Mouse (Mus musculus) kidney, embryonic 16.5 days (tissue): ENCODE results near the gene Scnn1b. TPM values are rescaled to one million over a fixed set of nuclear protein-coding genes. Genes with fewer than 3 reads are reported as not detected.

Experiments
- ATAC-seq: fragments of 200-750 bp; cut with Nextera tagmentation; 2 replicates; pipeline ENCODE4 v1.8.0; 2017; ENCODE audit warnings: moderate TSS enrichment; ENCODE audit not compliant: low FRiP score, low TSS enrichment
- H3K27ac ChIP-seq: fragments of 300-500 bp; sonication (generic); 2 replicates; pipeline ENCODE4 v1.5.1; 2014; ENCODE audit warnings: low read length
- H3K27me3 ChIP-seq: fragments of 300-500 bp; sonication (generic); 2 replicates; pipeline ENCODE4 v1.6.1; 2014; ENCODE audit warnings: low read length, control low read depth, mixed read lengths; ENCODE audit not compliant: insufficient read depth
- H3K36me3 ChIP-seq: fragments of 300-500 bp; sonication (generic); 2 replicates; pipeline ENCODE4 v1.6.1; 2014; ENCODE audit warnings: low read length, control low read depth, mixed read lengths; ENCODE audit not compliant: insufficient read depth
- H3K4me1 ChIP-seq: fragments of 300-500 bp; sonication (generic); 2 replicates; pipeline ENCODE4 v1.6.1; 2014; ENCODE audit warnings: low read length, control low read depth, mixed read lengths; ENCODE audit not compliant: insufficient read depth
- H3K4me2 ChIP-seq: fragments of 300-500 bp; sonication (generic); replicated peaks from 2 replicates; pipeline ENCODE4 v1.6.1; 2014; ENCODE audit warnings: low read depth, low read length
- H3K4me3 ChIP-seq: fragments of 300-500 bp; sonication (generic); 2 replicates; pipeline ENCODE4 v1.5.1; 2014; ENCODE audit warnings: mild to moderate bottlenecking, low read length
- H3K9ac ChIP-seq: fragments of 300-500 bp; sonication (generic); replicated peaks from 2 replicates; pipeline ENCODE4 v1.6.1; 2014; ENCODE audit warnings: low read length
- H3K9me3 ChIP-seq: fragments of 300-500 bp; sonication (generic); 2 replicates; pipeline ENCODE4 v1.6.1; 2016; ENCODE audit warnings: low read length, control low read depth
- WGBS: fragments of 180-500 bp; shearing (Covaris S2); extraction: QIAGEN DNeasy Blood & Tissue Kit; methylation state at CpG from one replicate; pipeline ENCODE4 v1.1.7; 2014; 5-methylcytosine and 5-hydroxymethylcytosine counted together
- polyA plus RNA-seq: library from polyadenylated mRNA; unstranded; fragments of >200 nt; fragmentation: Nextera tagmentation; extraction: Ambion mirVana; gene quantifications from 2 replicates; pipeline ENCODE4 v1.2.1, GENCODE M21; 2015

Gene Scnn1b
- polyA plus RNA-seq, 1 experiment from 2014 or later: 57.8 TPM

GRCm38 (mm10) chr7:121935906-121936794 is 71.3 kb downstream of the Scnn1b start:
- ATAC-seq: peak; percentile 79
- peaks cover 29% of the 10 kb centered on the region for H3K4me1 ChIP-seq
- 43% methylated on average over 12 of the region's 12 CpGs for WGBS

DNA sequence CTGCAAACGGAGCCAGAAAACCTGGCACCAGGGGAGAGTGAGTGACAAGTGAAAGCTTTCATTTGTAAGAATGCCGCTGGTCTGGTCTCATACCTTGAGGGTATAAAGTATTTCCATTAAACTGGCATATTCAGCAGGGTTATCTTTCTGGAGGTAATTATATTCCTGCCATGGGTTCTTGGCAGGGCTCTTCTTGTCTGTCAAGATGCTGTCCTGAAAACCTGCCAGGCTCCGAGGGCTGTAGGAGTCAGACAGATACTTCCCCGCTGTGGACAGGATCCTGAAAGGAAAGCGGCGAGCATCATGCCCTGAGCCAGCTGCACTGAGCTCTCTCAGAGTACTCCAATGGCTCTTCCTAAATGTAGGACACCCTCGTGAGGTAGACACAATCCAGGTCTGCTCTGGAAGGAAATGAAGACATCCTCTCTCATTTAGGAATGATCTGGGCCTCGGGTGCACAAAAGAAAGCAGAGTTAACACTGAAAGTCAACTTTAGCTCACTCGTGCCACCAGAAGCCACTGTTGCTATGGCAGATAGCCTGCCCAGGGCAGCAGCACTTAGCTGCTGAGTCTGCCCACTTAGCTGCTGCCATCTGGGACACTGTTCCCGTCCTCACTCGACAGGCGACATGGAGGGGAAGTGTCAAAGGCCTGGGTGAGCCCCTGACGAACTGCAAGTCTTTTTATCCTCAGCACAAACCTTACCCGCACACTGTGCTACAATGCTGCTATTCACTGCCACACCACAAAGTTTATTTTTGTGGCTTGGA is 72.2 kb downstream of the Scnn1b start:
- Histone ChIP-seq H3K4me1 (peaks cover 27% of the 10 kb centered on the region), H3K4me3 (no peak overlapping the region), H3K9ac (0 out of 2 replicates have a peak overlapping the region, but pooled peaks have one; percentile 20), H3K4me2 (no peak overlapping the region), H3K36me3 (peaks cover 4% of the 10 kb centered on the region; the same call in 1 of the 2 replicates), H3K27me3 (no peaks in the 10 kb centered on the region), H3K9me3 (no peaks in the 10 kb centered on the region), H3K27ac (peak overlapping the region; percentile 78)
- 74% methylated on average over 14 of the region's 14 CpGs for WGBS
- ATAC-seq: no peak

More at GRCm38 (mm10) chr7:121935906-121936794, 71.3 kb downstream of the Scnn1b start:
- H3K36me3 ChIP-seq: peaks cover 4% of the 10 kb centered on the region; the same call in 1 of the 2 replicates
- no peaks in the 10 kb centered on the region for H3K27me3 ChIP-seq
- H3K9ac ChIP-seq: no peak overlapping the region
- H3K4me2 ChIP-seq: no peak overlapping the region
- no peaks in the 10 kb centered on the region for H3K9me3 ChIP-seq
- peak overlapping the region; percentile 81 for H3K27ac ChIP-seq
- no peak overlapping the region for H3K4me3 ChIP-seq

GRCm38 (mm10) chr7:121938124-121938891 is 73.5 kb downstream of the Scnn1b start:
- Histone ChIP-seq H3K4me2 (no peak overlapping the region), H3K9ac (no peak overlapping the region), H3K4me3 (no peak overlapping the region), H3K4me1 (peaks cover 27% of the 10 kb centered on the region), H3K27me3 (no peaks in the 10 kb centered on the region), H3K36me3 (peaks cover 6% of the 10 kb centered on the region), H3K27ac (no peak overlapping the region), H3K9me3 (no peaks in the 10 kb centered on the region)
- ATAC-seq: no peak
- WGBS: 87% methylated on average over 8 of the region's 8 CpGs

DNA sequence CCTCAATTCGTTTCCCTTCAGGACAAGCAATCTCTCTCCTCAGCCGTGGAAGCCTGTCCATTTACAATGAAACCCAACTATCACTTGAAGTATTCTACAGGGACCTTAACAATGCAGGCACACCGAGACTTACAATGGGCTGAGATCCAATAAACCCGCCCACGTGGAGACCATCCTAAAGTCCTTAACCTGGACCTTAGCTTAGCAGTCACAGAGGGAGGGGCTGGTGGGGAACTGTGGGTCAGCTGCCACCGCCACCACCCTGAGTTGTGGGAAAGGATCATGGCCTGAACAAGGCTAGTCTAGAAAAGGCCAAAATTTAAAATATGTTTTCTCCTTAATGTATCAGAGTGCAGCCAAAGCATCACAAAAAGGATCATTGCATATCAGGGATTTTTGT is 74.4 kb downstream of the Scnn1b start:
- no peak overlapping the region for H3K4me2 ChIP-seq
- H3K9me3 ChIP-seq: no peaks in the 10 kb centered on the region
- peaks cover 27% of the 10 kb centered on the region for H3K4me1 ChIP-seq
- no peak overlapping the region for H3K27ac ChIP-seq
- H3K27me3 ChIP-seq: no peaks in the 10 kb centered on the region
- no peak for ATAC-seq
- no peak overlapping the region for H3K4me3 ChIP-seq
- H3K36me3 ChIP-seq: peaks cover 12% of the 10 kb centered on the region
- no peak overlapping the region for H3K9ac ChIP-seq
- 51% methylated on average over 6 of the region's 6 CpGs for WGBS

DNA sequence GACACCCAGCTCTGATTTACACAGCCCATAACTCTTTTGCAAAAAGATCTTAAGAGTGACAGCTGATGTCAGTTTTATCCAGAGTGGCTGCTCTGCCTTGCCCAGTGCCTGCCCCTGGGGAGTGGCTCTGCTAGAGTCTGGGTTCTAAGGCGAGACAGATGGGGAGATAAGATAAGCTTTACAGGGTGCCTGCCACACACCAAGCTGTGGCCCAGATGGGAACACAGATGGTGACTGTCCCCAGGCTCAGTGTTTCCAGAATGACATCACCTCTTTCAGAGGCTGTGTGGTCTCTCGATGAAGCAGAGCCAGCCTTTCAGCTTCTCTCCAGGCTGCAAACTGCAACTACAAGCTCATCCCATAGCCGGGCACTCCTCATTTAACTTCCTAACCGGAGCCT is 74.9 kb downstream of the Scnn1b start:
- Histone ChIP-seq H3K4me2 (no peak overlapping the region), H3K4me1 (peaks cover 27% of the 10 kb centered on the region), H3K27me3 (no peaks in the 10 kb centered on the region), H3K36me3 (peaks cover 12% of the 10 kb centered on the region), H3K9me3 (no peaks in the 10 kb centered on the region), H3K9ac (no peak overlapping the region), H3K27ac (peak overlapping the region; percentile 51; the same call in 1 of the 2 replicates), H3K4me3 (no peak overlapping the region)
- peak; percentile 16; the same call in 1 of the 2 replicates for ATAC-seq
- WGBS: 51% methylated on average over 4 of the region's 4 CpGs

GRCm38 (mm10) chr7:121941016-121941415 is 76.2 kb downstream of the Scnn1b start:
- H3K9ac ChIP-seq: no peak overlapping the region
- H3K36me3 ChIP-seq: peaks cover 9% of the 10 kb centered on the region; the same call in 1 of the 2 replicates
- H3K4me2 ChIP-seq: no peak overlapping the region
- no peaks in the 10 kb centered on the region for H3K9me3 ChIP-seq
- H3K27ac ChIP-seq: peak overlapping the region; percentile 75
- ATAC-seq: no peak
- no peak overlapping the region for H3K4me3 ChIP-seq
- peaks cover 14% of the 10 kb centered on the region; the same call in 1 of the 2 replicates for H3K4me1 ChIP-seq
- H3K27me3 ChIP-seq: no peaks in the 10 kb centered on the region
- WGBS: 82% methylated on average over 3 of the region's 3 CpGs

DNA sequence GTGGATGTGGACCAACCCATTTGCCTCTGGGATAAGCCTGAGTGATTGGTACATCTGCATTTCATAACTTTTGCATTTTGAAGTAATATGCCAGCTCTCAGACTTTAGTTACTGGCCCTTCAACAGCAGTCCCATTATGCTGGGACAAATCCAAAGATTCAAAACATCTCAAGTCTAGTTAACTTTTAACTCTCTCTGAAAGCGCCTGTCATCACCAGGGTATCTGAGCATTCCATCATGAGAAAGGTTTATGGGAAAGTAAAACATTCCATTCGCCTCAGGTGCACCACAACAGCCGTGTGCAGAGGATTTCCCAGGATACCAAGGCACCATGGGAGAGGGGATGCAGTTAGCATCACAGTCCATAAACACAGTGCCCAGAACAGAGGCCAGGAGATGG is 76.8 kb downstream of the Scnn1b start:
- Histone ChIP-seq H3K27me3 (no peaks in the 10 kb centered on the region), H3K9ac (no peak overlapping the region), H3K4me1 (peaks cover 8% of the 10 kb centered on the region; the same call in 1 of the 2 replicates), H3K9me3 (no peaks in the 10 kb centered on the region), H3K4me2 (no peak overlapping the region), H3K4me3 (no peak overlapping the region), H3K27ac (peak overlapping the region; percentile 75; the same call in 1 of the 2 replicates), H3K36me3 (peaks cover 9% of the 10 kb centered on the region; the same call in 1 of the 2 replicates)
- WGBS: 72% methylated on average over 3 of the region's 3 CpGs
- ATAC-seq: no peak

GRCm38 (mm10) chr7:121942371-121942770 is 77.5 kb downstream of the Scnn1b start:
- Histone ChIP-seq H3K27ac (no peak overlapping the region), H3K9ac (no peak overlapping the region)

GRCm38 (mm10) chr7:121946196-121946595 is 81.4 kb downstream of the Scnn1b start:
- Histone ChIP-seq H3K4me2 (no peak overlapping the region), H3K4me3 (no peak overlapping the region), H3K9ac (no peak overlapping the region), H3K4me1 (no peaks in the 10 kb centered on the region), H3K27me3 (no peaks in the 10 kb centered on the region), H3K27ac (no peak overlapping the region), H3K9me3 (no peaks in the 10 kb centered on the region), H3K36me3 (peaks cover 18% of the 10 kb centered on the region; the same call in 1 of the 2 replicates)
- no peak for ATAC-seq
- 87% methylated on average over 5 of the region's 5 CpGs for WGBS

More at GRCm38 (mm10) chr7:121942371-121942770, 77.5 kb downstream of the Scnn1b start:
- H3K4me2 ChIP-seq: no peak overlapping the region
- H3K36me3 ChIP-seq: peaks cover 9% of the 10 kb centered on the region; the same call in 1 of the 2 replicates
- WGBS: 97% methylated on average over 2 of the region's 2 CpGs
- no peak overlapping the region for H3K4me3 ChIP-seq
- no peaks in the 10 kb centered on the region for H3K27me3 ChIP-seq
- no peak for ATAC-seq
- no peaks in the 10 kb centered on the region for H3K9me3 ChIP-seq
- peaks cover 3% of the 10 kb centered on the region; the same call in 1 of the 2 replicates for H3K4me1 ChIP-seq
